Mouse (Mus musculus) liver, embryonic 16.5 days (tissue): Measurements from ENCODE around the gene Tmem138. TPM values are rescaled to one million over a fixed set of nuclear protein-coding genes. Genes with fewer than 3 reads are reported as not detected.
A peak's percentile ranks its signal among the peaks of the same experiment; 100 is the strongest.

ENCODE experiments used
- ATAC-seq: fragments of 200-750 bp; cut with Nextera tagmentation; 2 replicates; pipeline ENCODE4 v1.8.0; 2017; ENCODE audit warnings: low read depth, mild to moderate bottlenecking, moderate number of reproducible peaks, moderate library complexity
- H3K27ac ChIP-seq: fragments of 300-500 bp; sonication (generic); 2 replicates; pipeline ENCODE4 v1.5.1; 2014; ENCODE audit warnings: mild to moderate bottlenecking, low read length
- H3K27me3 ChIP-seq: fragments of 300-500 bp; sonication (generic); 2 replicates; pipeline ENCODE4 v1.6.1; 2014; ENCODE audit warnings: low read depth, low read length, mixed read lengths; ENCODE audit not compliant: control insufficient read depth, insufficient read depth
- H3K36me3 ChIP-seq: fragments of 300-500 bp; sonication (generic); 2 replicates; pipeline ENCODE4 v1.6.1; 2014; ENCODE audit warnings: mild to moderate bottlenecking; ENCODE audit not compliant: control insufficient read depth, insufficient read depth
- H3K4me1 ChIP-seq: fragments of 300-500 bp; sonication (generic); 2 replicates; pipeline ENCODE4 v1.6.1; 2014; ENCODE audit warnings: low read depth, low read length, mixed read lengths; ENCODE audit not compliant: control insufficient read depth
- H3K4me2 ChIP-seq: fragments of 300-500 bp; sonication (generic); 2 replicates; pipeline ENCODE4 v1.6.1; 2014; ENCODE audit warnings: low read depth, low read length, mixed read lengths
- H3K4me3 ChIP-seq: fragments of 300-500 bp; sonication (generic); 2 replicates; pipeline ENCODE4 v1.5.1; 2014; ENCODE audit warnings: low read depth, mild to moderate bottlenecking, low read length
- H3K9ac ChIP-seq: fragments of 300-500 bp; sonication (generic); 2 replicates; pipeline ENCODE4 v1.6.1; 2014; ENCODE audit warnings: low read depth, low read length
- H3K9me3 ChIP-seq: fragments of 300-500 bp; sonication (generic); replicated peaks from 2 replicates; pipeline ENCODE4 v1.6.1; 2016; ENCODE audit warnings: low read length; ENCODE audit not compliant: control insufficient read depth
- WGBS: fragments of 180-500 bp; shearing (Covaris S2); extraction: QIAGEN DNeasy Blood & Tissue Kit; methylation state at CpG from one replicate; pipeline ENCODE4 v1.1.7; 2014; ENCODE audit not compliant: insufficient replicate concordance; 5-methylcytosine and 5-hydroxymethylcytosine counted together
- polyA plus RNA-seq: library from polyadenylated mRNA; unstranded; fragments of >200 nt; fragmentation: Nextera tagmentation; extraction: Ambion mirVana; gene quantifications from 2 replicates; pipeline ENCODE4 v1.2.1, GENCODE M21; 2015

Gene Tmem138
- polyA plus RNA-seq, 1 experiment from 2014 or later, result 10.5 TPM

DNA sequence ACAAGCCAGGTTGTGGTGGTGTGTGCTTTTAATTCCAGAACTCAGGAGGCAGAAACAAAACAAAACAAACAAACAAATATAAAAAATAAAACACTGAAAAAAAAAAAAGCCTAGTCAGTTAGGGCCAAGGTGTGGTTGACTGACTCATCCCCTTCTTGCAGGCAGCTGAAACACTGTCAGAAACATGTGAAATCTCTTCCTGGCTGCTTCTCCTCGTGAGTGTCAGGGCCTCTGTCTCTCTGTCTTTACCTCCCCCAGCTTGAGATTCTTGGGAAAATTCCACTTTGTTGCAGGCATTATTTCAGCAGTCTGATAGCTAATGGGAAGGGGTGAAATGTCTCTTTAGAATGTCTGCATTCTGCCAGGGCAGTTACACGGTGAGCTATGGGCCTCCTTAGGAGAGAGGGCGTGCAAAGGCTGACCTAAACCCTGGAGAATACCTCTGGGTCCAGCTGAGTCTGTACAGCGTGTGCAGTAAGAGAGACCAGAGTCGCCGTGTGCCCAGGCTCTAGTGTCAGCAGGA is 25.1 kb upstream of the Tmem138 start:
- peaks cover 34% of the 10 kb centered on the region for H3K4me1 ChIP-seq
- H3K4me2 ChIP-seq, result peak overlapping the region; percentile 33
- peak overlapping the region; percentile 33 for H3K4me3 ChIP-seq
- no peaks in the 10 kb centered on the region for H3K27me3 ChIP-seq
- peaks cover 5% of the 10 kb centered on the region; the same call in 1 of the 2 replicates for H3K36me3 ChIP-seq
- H3K9me3 ChIP-seq, result no peaks in the 10 kb centered on the region
- peak overlapping the region; percentile 72 for H3K27ac ChIP-seq
- H3K9ac ChIP-seq, result peak overlapping the region; percentile 32; the same call in 1 of the 2 replicates
- no peak for ATAC-seq
- 28% methylated on average over 6 of the region's 6 CpGs for WGBS

DNA sequence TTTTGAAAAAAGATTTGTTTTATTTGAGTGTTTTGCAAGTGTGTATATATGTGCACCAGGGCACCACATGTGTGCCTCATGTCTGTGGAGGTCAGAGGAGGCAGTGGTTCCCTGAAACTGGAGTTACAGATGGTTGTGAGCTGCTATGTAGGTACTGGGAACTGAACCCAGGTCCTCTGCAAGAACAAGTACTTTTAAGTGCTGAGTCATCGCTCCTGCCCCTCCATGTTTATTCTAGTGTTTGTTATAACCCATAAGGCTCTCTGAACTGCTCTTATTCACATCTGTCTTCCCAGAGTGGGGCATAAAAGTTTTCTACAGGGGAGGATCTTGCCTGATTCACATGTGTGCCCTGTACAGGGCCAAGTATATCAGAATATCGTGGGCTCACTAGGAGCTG is 22.5 kb upstream of the Tmem138 start:
- WGBS, result 85% methylated on average over 2 of the region's 2 CpGs
- ATAC-seq, result no peak
- Histone ChIP-seq H3K27ac (no peak overlapping the region), H3K4me3 (no peak overlapping the region), H3K9ac (no peak overlapping the region), H3K27me3 (no peaks in the 10 kb centered on the region), H3K9me3 (no peaks in the 10 kb centered on the region), H3K4me1 (peaks cover 25% of the 10 kb centered on the region), H3K4me2 (no peak overlapping the region), H3K36me3 (peaks cover 5% of the 10 kb centered on the region)

DNA sequence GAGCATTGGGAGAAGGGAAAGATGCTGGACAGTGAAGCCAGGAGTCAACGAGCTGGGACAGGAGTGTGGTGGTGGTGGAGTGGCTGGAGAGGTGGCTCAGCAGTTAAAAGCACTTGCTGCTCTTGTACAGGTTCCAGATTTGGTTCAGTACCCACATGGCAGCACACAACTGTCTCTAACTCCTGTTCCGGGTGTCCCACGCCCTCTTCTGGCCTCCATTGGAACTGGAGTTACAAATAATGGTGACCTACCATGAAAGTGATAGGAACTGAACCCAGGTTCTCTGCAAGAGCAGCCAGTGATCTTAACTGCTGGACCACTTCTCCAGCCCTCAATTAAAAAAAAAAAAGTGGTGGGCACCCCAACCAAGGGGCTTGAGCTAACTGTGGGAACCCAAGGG is 21.0 kb upstream of the Tmem138 start:
- Histone ChIP-seq H3K4me1 (peaks cover 18% of the 10 kb centered on the region), H3K9ac (no peak overlapping the region), H3K9me3 (no peaks in the 10 kb centered on the region), H3K4me3 (no peak overlapping the region), H3K36me3 (peaks cover 5% of the 10 kb centered on the region), H3K4me2 (no peak overlapping the region), H3K27me3 (no peaks in the 10 kb centered on the region), H3K27ac (no peak overlapping the region)
- 32% methylated on average over 3 of the region's 3 CpGs for WGBS
- ATAC-seq, result no peak

DNA sequence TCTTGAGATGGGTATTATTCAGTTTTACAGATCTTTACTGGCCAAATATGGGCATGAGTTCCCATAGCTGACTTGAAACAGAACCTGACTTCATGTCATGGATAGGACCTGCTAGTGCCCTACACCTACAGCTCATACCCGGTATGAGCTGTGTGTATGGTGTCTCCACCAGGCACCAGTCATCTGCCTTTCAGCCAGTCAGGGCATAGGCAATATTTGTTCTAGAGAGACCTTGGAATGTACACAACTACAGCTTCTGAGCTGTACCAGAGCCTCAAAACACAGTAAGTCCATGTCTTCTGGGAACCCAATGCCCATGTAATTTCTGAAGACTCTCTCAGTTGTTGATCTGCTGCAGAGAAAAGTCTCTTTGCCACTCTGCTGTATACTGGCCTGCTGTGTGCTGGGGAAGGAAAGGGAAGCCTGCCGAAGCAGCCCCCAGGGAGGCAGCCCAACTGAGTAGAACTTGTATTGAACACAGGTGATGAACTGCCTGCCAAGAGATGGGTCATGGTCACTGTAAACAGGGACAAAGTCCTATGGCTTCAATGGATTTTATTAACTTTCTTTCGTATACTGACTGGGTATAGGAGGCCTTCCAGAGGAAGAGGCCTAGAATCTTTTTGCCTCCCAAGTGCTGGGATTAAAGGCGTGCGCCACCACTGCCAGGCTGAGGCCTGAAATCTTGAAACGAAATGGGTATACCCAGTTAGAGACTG is 14.7 kb upstream of the Tmem138 start:
- H3K36me3 ChIP-seq, result peaks cover 8% of the 10 kb centered on the region
- peak; percentile 84 for ATAC-seq
- H3K9ac ChIP-seq, result no peak overlapping the region
- H3K4me1 ChIP-seq, result peaks cover 15% of the 10 kb centered on the region
- no peak overlapping the region for H3K4me3 ChIP-seq
- H3K9me3 ChIP-seq, result no peaks in the 10 kb centered on the region
- H3K27me3 ChIP-seq, result no peaks in the 10 kb centered on the region
- peak overlapping the region; percentile 46 for H3K27ac ChIP-seq
- WGBS, result 70% methylated on average over 6 of the region's 6 CpGs
- H3K4me2 ChIP-seq, result no peak overlapping the region

GRCm38 (mm10) chr19:10590301-10590700 is 13.1 kb upstream of the Tmem138 start:
- Histone ChIP-seq H3K4me1 (peaks cover 15% of the 10 kb centered on the region), H3K4me2 (no peak overlapping the region), H3K36me3 (peaks cover 8% of the 10 kb centered on the region; the same call in 1 of the 2 replicates), H3K4me3 (no peak overlapping the region), H3K9ac (no peak overlapping the region), H3K27me3 (no peaks in the 10 kb centered on the region), H3K27ac (no peak overlapping the region), H3K9me3 (no peaks in the 10 kb centered on the region)
- 48% methylated on average over 3 of the region's 3 CpGs for WGBS
- no peak for ATAC-seq

DNA sequence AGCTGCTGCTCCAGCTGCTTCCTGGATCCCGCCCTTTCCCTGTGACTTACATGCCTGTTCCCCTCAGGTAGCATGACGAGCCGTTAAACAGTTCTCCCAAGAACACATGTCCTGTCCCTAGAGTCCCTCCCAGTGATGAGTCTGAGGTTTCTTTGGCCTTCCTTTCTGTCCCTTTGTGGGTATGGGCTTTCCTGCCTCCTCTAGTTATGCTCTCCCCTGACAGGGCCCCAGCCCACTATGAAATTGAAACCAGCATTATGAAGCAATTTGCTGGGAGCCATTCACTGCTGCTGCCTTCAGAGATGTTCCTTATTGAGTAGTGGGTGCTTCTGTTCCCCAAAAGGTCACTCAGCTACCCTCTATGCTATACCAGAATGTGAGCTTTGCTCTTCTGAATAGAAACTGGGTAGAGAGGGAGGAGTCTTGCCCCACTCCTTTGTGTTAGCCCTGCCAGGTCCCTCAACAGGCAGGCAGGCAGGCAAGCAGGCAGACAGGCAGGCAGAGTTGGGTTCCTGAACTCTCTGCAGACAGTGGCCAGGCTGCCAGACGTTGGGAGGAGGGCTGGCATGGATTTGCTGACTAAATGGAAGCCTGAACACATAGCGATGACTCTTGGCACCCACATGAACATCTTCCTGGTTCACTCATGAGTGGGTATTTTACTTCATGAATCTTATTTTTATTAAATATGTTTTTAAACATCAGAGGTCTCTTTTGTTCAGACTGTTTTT is 12.1 kb upstream of the Tmem138 start:
- peaks cover 8% of the 10 kb centered on the region; the same call in 1 of the 2 replicates for H3K36me3 ChIP-seq
- ATAC-seq, result no peak

DNA sequence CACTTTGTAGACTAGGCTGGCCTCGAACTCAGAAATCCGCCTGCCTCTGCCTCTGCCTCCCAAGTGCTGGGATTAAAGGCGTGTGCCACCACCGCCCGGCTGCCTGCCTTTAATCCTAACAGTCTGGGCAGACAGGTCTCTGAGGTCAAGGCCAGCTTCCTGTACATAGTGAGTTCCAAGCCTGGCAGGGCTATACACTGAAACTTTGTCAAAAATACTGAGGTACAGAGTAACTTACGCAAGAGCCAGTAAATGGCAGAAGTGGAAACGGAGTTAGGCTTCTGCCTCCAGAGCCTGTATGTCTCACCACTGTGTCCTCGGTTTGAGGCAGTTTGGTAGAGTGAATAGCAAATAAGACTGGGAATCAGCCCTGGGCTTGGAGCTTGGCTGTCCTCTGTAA is 10.1 kb upstream of the Tmem138 start:
- Histone ChIP-seq H3K27ac (peak overlapping the region; percentile 52), H3K4me2 (no peak overlapping the region), H3K27me3 (no peaks in the 10 kb centered on the region), H3K36me3 (peaks cover 8% of the 10 kb centered on the region; the same call in 1 of the 2 replicates), H3K9ac (no peak overlapping the region), H3K9me3 (no peaks in the 10 kb centered on the region), H3K4me3 (no peak overlapping the region), H3K4me1 (peaks cover 6% of the 10 kb centered on the region)
- ATAC-seq, result peak; percentile 28; the same call in 1 of the 2 replicates
- 60% methylated on average over 8 of the region's 8 CpGs for WGBS

More for the DNA sequence above, 12.1 kb upstream of the Tmem138 start:
- Histone ChIP-seq H3K4me1 (peaks cover 15% of the 10 kb centered on the region), H3K4me2 (no peak overlapping the region), H3K27ac (peak overlapping the region; percentile 59), H3K4me3 (no peak overlapping the region), H3K27me3 (no peaks in the 10 kb centered on the region), H3K9ac (no peak overlapping the region), H3K9me3 (no peaks in the 10 kb centered on the region)
- WGBS, result 40% methylated on average over 5 of the region's 5 CpGs

GRCm38 (mm10) chr19:10585112-10585511 is 8.0 kb upstream of the Tmem138 start:
- ATAC-seq, result peak; percentile 38; the same call in 1 of the 2 replicates
- 61% methylated on average over 8 of the region's 8 CpGs for WGBS
- H3K4me2 ChIP-seq, result no peak overlapping the region

More at GRCm38 (mm10) chr19:10585112-10585511, 8.0 kb upstream of the Tmem138 start:
- peaks cover 8% of the 10 kb centered on the region; the same call in 1 of the 2 replicates for H3K36me3 ChIP-seq
- no peaks in the 10 kb centered on the region for H3K27me3 ChIP-seq
- H3K4me3 ChIP-seq, result no peak overlapping the region
- no peak overlapping the region for H3K27ac ChIP-seq
- no peaks in the 10 kb centered on the region for H3K9me3 ChIP-seq
- peaks cover 6% of the 10 kb centered on the region for H3K4me1 ChIP-seq
- H3K9ac ChIP-seq, result no peak overlapping the region
